Comparison of ENCODE assay signal across 8 mouse cellular contexts in genomic region chr7:92776647-92777046, GRCm38 (mm10). TPM values are rescaled to one million over a fixed set of nuclear protein-coding genes. Genes with fewer than 3 reads are reported as not detected.
DNase-seq lines count a peak whose midpoint lies in the region; ATAC-seq lines count a peak whose summit lies in the region.

No protein-coding gene starts in this region.

- intact Hi-C loops in heart, postnatal 14 days (cut with DNase I): no loop called here

- H3K9me3 ChIP-seq in heart, embryonic 14.5 days (ENCODE audit: control insufficient read depth, low read length): 0 out of 2 replicates have a peak, but pooled peaks cover 2% of the 10 kb centered on the region
- no peaks in the 10 kb centered on the region for H3K9me3 ChIP-seq in hindbrain, embryonic 11.5 days (ENCODE audit: control insufficient read depth, low read length)
- no peaks in the 10 kb centered on the region for H3K9me3 ChIP-seq in midbrain, embryonic 14.5 days (ENCODE audit: control insufficient read depth, low read length)

- no peak for ATAC-seq in heart, embryonic 14.5 days (ENCODE audit: insufficient number of reproducible peaks, insufficient read depth, low FRiP score, low read depth)
- no peak for ATAC-seq in hindbrain, embryonic 11.5 days (ENCODE audit: low FRiP score)
- ATAC-seq in midbrain, embryonic 14.5 days (ENCODE audit: low FRiP score, low TSS enrichment): peak; percentile 12; the same call in 1 of the 2 replicates

- peaks cover 7 to 11% of the 10 kb centered on the region in 2 experiments; a peak in 2 of 4 replicates for H3K4me1 ChIP-seq in heart, embryonic 14.5 days (ENCODE audit: control insufficient read depth in 2 of 2, insufficient read depth in 2 of 2, low read length in 2 of 2)
- H3K4me1 ChIP-seq in hindbrain, embryonic 11.5 days (replicated peaks; ENCODE audit: control insufficient read depth, insufficient read depth, low read length): no peaks in the 10 kb centered on the region
- peaks cover 20% of the 10 kb centered on the region for H3K4me1 ChIP-seq in midbrain, embryonic 14.5 days (ENCODE audit: control insufficient read depth, insufficient read depth, low read length)

- no peaks in the 10 kb centered on the region for H3K36me3 ChIP-seq in heart, embryonic 14.5 days (ENCODE audit: control insufficient read depth, insufficient read depth, low read length)
- no peaks in the 10 kb centered on the region for H3K36me3 ChIP-seq in hindbrain, embryonic 11.5 days (ENCODE audit: control insufficient read depth, insufficient read depth, low read length)
- no peaks in the 10 kb centered on the region for H3K36me3 ChIP-seq in midbrain, embryonic 14.5 days (ENCODE audit: control insufficient read depth, insufficient read depth, low read length)

- no peak overlapping the region for H3K4me3 ChIP-seq in heart, embryonic 14.5 days (ENCODE audit: control insufficient read depth in 1 of 2, insufficient read depth in 1 of 2, low read depth in 1 of 2, low read length in 2 of 2)
- no peak overlapping the region for H3K4me3 ChIP-seq in hindbrain, embryonic 11.5 days (ENCODE audit: low read depth, low read length)
- H3K4me3 ChIP-seq in midbrain, embryonic 14.5 days (replicated peaks; ENCODE audit: low read depth, low read length): no peak overlapping the region

- peak overlapping the region; percentile 62; the same call in 1 of the 2 replicates for H3K9ac ChIP-seq in heart, embryonic 14.5 days (ENCODE audit: low read length)
- no peak overlapping the region for H3K9ac ChIP-seq in hindbrain, embryonic 11.5 days (ENCODE audit: low read depth, low read length)
- no peak overlapping the region for H3K9ac ChIP-seq in midbrain, embryonic 14.5 days (replicated peaks; ENCODE audit: low read length)

- H3K4me2 ChIP-seq in heart, embryonic 14.5 days (ENCODE audit: low read length): peak overlapping the region; percentile 60
- H3K4me2 ChIP-seq in hindbrain, embryonic 11.5 days (replicated peaks; ENCODE audit: low read depth, low read length): no peak overlapping the region
- H3K4me2 ChIP-seq in midbrain, embryonic 14.5 days (ENCODE audit: low read length): peak overlapping the region; percentile 58

- no peak for DNase-seq in heart, postnatal 14 days
- peak; percentile 42 for DNase-seq in embryo, embryonic 11 days
- peak; percentile 24 for DNase-seq in hindbrain, embryonic 11.5 days (ENCODE audit: low spot score)
- peak; percentile 12 for DNase-seq in midbrain, embryonic 14.5 days
- no peak for DNase-seq in left cerebral cortex, adult 8-10 months (ENCODE audit: low spot score in 2 of 2)
- no peak for DNase-seq in adrenal gland, adult (ENCODE audit: inconsistent age in 2 of 2, low spot score in 1 of 2)
- no peak for DNase-seq in urinary bladder, postnatal 4 days (ENCODE audit: low spot score in 2 of 2)

- peak overlapping the region; percentile 24 to 31; a peak in 1 of 4 replicates for H3K27ac ChIP-seq in heart, embryonic 14.5 days (replicated peaks in 1 of 2; ENCODE audit: control insufficient read depth in 1 of 2, insufficient read depth in 1 of 2, low read depth in 2 of 2, low read length in 2 of 2)
- H3K27ac ChIP-seq in hindbrain, embryonic 11.5 days (ENCODE audit: low read depth, low read length): peak overlapping the region; percentile 43
- H3K27ac ChIP-seq in midbrain, embryonic 14.5 days (replicated peaks; ENCODE audit: low read depth, low read length): peak overlapping the region; percentile 81

- WGBS in heart, embryonic 14.5 days: 46% methylated on average over 4 of the region's 4 CpGs
- 60% methylated on average over 4 of the region's 4 CpGs for WGBS in hindbrain, embryonic 11.5 days
- WGBS in midbrain, embryonic 14.5 days: 51% methylated on average over 4 of the region's 4 CpGs

- no peaks in the 10 kb centered on the region for H3K27me3 ChIP-seq in heart, embryonic 14.5 days (ENCODE audit: control insufficient read depth, insufficient read depth, low read length)
- no peaks in the 10 kb centered on the region for H3K27me3 ChIP-seq in hindbrain, embryonic 11.5 days (ENCODE audit: control insufficient read depth, insufficient read depth, low read length)
- no peaks in the 10 kb centered on the region for H3K27me3 ChIP-seq in midbrain, embryonic 14.5 days (ENCODE audit: control insufficient read depth, insufficient read depth, low read length)

RNA-seq across cellular contexts. Expression of gene Rab30, which starts 35.2 kb away (rescaled TPM):
- 6.6 and 7.5 TPM in 2 replicates for polyA plus RNA-seq in heart, embryonic 14.5 days (2014; fragmentation: Nextera tagmentation; extraction: Ambion mirVana)
- total RNA-seq in heart, postnatal 14 days (2021): 10 to 100 TPM; 13.5 to 17.1 TPM
- 24.0 and 24.5 TPM in 2 replicates for polyA plus RNA-seq in hindbrain, embryonic 11.5 days (2014; fragmentation: Nextera tagmentation; extraction: Ambion mirVana)
- 28.1 and 40.2 TPM in 2 replicates for polyA plus RNA-seq in midbrain, embryonic 14.5 days (2014; fragmentation: Nextera tagmentation; extraction: Ambion mirVana)
- 10 to 100 TPM; 42.1 to 51.0 (median 47.8) TPM for total RNA-seq in left cerebral cortex, adult 8-10 months (2022)

Comparison
In these comparisons a context has a peak if more than half of its experiments do, and no peak if none do; other contexts are left out.
1. H3K27ac ChIP-seq: peak in every context shown above with its lines; median percentile 81 in midbrain, embryonic 14.5 days; 43 in hindbrain, embryonic 11.5 days; 28 in heart, embryonic 14.5 days.
2. DNase-seq: peak in embryo, embryonic 11 days (single experiment), hindbrain, embryonic 11.5 days (single experiment) and midbrain, embryonic 14.5 days (single experiment); none in heart, postnatal 14 days (0 of 2), left cerebral cortex, adult 8-10 months (0 of 2), adrenal gland, adult (0 of 2) and urinary bladder, postnatal 4 days (0 of 2).